Mouse (Mus musculus) skeletal muscle tissue, postnatal 0 days (tissue): ENCODE measurements around the gene Ern2. TPM values are rescaled to one million over a fixed set of nuclear protein-coding genes. Genes with fewer than 3 reads are reported as not detected.

Source experiments
- polyA plus RNA-seq: library from polyadenylated mRNA; unstranded; fragments of >200 nt; fragmentation: Nextera tagmentation; extraction: Ambion mirVana; gene quantifications from 2 replicates; pipeline ENCODE4 v1.2.1, GENCODE M21; 2015

Gene Ern2
- not detected in 2 replicates for polyA plus RNA-seq

DNA sequence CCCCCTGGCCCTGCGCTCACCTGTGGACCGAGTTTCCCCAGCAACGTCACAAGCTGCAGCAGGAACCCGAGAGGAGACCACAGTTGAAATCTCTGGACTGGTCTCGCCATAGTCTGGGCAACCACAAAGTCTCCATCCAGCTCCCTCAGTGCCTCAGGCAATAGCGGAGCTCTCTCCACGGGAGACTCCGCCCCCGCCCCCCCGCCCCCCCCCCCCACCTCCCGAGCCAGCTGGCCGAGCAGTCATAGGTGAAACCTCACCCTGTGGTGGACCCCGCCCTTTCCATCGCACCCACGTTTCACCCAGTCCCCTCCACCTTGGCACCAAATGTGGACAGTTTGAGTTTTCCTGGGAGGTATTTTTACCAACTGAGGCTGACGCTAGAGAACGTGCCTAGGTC lies at the start of gene Ern2:
Ern2 (minus strand) TSS at position 165 of the 400 bp plus-strand sequence.

GRCm38 (mm10) chr7:122219315-122219801 lies 33.4 kb upstream of the Ern2 start, which contains the start of gene Chp2:
TSS of gene Chp2 (plus strand) at chr7:122219496.

DNA sequence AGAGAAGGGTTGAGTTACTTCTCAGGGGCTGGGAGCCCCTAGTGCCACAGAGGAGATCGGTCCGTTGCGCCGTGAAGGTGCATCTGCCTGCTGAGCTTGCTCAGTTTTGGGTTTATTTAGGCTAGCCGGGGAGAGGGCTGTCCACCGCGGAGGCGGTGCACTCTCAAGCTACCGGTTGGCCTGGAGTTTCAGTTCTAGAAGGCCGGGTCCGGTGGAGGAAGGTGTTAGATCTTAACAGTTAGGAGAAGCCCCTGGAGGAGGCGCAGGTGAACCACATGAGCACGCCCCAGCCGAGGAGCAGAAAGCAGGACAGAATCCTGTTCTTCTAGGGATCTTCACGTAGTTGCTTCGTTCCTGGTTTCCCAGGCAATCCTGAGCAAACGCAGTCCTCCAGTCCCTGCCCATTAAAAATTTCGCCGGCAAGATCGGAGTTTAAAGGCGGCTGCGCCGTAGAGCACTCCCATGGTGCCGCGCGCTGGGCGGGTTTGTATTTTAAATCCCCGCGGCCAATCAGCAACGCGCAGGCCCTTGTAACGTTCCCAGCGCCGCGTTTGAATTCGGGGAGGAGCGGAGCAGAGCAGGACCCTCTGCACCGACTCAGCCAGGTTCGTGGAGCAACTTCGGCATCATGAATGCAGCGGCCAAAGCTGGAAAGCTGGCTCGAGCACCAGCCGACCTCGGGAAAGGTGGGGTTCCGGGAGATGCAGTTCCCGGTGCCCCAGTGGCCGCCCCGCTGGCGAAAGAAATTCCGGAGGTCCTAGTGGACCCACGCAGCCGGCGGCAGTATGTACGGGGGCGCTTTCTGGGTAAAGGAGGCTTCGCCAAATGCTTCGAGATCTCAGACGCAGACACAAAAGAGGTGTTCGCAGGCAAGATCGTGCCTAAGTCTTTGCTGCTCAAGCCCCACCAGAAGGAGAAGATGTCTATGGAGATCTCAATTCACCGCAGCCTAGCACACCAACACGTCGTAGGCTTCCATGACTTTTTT lies 26.8 kb downstream of the Ern2 start, which contains the start of gene Plk1:
Plk1 (plus strand) TSS at position 525 of the 988 bp plus-strand sequence.

DNA sequence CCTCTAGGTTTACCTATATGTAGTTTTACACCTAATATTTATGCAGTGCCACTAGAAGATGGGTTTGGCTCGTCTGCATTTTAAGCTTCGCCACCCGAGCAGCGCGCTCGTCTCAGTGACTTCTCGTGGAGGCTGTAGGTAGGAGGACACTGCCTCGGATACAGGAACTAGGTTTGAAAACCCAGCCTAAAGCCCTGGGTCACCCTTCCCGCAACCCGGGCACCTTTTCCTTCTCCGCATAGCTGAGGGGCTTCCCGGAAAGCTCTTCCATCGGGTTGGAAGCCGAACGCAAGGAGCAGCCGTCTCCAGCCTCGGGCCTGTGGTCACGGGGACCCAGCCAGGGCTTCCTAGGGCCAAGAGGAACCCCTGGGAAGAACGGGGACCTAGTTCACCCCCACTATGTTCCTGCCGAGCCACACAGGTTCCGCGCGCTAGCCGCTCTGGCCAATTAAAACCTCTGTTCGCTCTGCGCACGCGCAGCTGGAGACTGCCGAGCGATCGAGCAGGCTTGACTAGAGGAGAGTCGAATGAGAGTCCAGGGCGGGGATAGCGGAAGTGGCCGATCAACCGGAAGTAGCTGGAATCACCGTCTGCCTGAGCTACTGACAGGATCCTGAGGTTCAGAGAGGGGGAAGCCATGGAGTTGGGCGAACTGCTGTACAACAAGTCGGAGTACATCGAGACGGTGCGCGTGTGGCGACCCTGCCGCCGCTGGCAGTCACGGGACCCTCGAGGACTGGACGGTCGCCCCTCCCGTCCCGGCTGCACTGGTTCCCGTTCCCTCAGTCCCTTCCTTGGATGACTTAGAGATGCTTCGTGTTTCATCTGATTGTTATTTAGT lies 53.3 kb downstream of the Ern2 start, which contains the start of the genes Palb2 and Dctn5:
Palb2 (minus strand) TSS at position 489 of the 841 bp plus-strand sequence.
Dctn5 (plus strand) TSS at position 545 of the 841 bp plus-strand sequence.

Other genes starting within 250 kb of the Ern2 start
- gene Cog7, start 204.5 kb downstream of the Ern2 start, polyA plus RNA-seq, result 10.5 and 11.6 TPM in 2 replicates
- gene Gga2, start 165.0 kb downstream of the Ern2 start, polyA plus RNA-seq, result 52.8 and 58.7 TPM in 2 replicates
- gene Ubfd1, start 119.0 kb downstream of the Ern2 start, polyA plus RNA-seq, result 33.7 and 37.9 TPM in 2 replicates
- 13.2 and 14.3 TPM in 2 replicates for gene Ears2, start 118.9 kb downstream of the Ern2 start, polyA plus RNA-seq
- gene Ndufab1, start 84.3 kb downstream of the Ern2 start, polyA plus RNA-seq, result 1,484 and 1,666 TPM in 2 replicates
- gene Palb2, start 53.2 kb downstream of the Ern2 start, polyA plus RNA-seq, result 2.1 and 3.6 TPM in 2 replicates
- gene Dctn5, start 53.2 kb downstream of the Ern2 start, polyA plus RNA-seq, result 53.3 and 61.1 TPM in 2 replicates
- gene Plk1, start 26.8 kb downstream of the Ern2 start, polyA plus RNA-seq, result 13.6 and 16.6 TPM in 2 replicates
- 1.6 and 1.7 TPM in 2 replicates for gene Chp2, start 33.3 kb upstream of the Ern2 start, polyA plus RNA-seq
- gene Prkcb, start 102.5 kb upstream of the Ern2 start, polyA plus RNA-seq, result 4.9 and 6.4 TPM in 2 replicates